Mouse (Mus musculus): ENCODE results near the gene Tex37. TPM values are rescaled to one million over a fixed set of nuclear protein-coding genes. Genes with fewer than 3 reads are reported as not detected.
A peak's percentile ranks its signal among the peaks of the same experiment; 100 is the strongest.

The Tex37 gene
- polyA plus RNA-seq (2014; fragmentation: Nextera tagmentation; extraction: Ambion mirVana): not detected in 2 replicates

GRCm38 (mm10) chr6:70918827-70919226 is at the start of gene Tex37:
Tex37 (minus strand) TSS chr6:70918927.
- H3K36me3 ChIP-seq (ENCODE audit: control insufficient read depth, insufficient read depth, low read length): no peaks in the 10 kb centered on the region
- H3K9ac ChIP-seq (ENCODE audit: low read length): no peak within 1 kb of the TSS
- H3K9me3 ChIP-seq (ENCODE audit: control insufficient read depth, low read length): no peaks in the 10 kb centered on the region
- 0 out of 2 replicates have a peak, but pooled peaks cover 2% of the 10 kb centered on the region for H3K4me1 ChIP-seq (ENCODE audit: control insufficient read depth, insufficient read depth, low read length)
- 90% methylated on average over 3 of the region's 3 CpGs for WGBS
- no peaks in the 10 kb centered on the region for H3K27me3 ChIP-seq (ENCODE audit: control insufficient read depth, insufficient read depth, low read length)
- H3K4me2 ChIP-seq (ENCODE audit: low read depth, severe bottlenecking): no peak within 1 kb of the TSS
- no peak for DNase-seq (ENCODE audit: low spot score)
- no peak within 1 kb of the TSS for H3K4me3 ChIP-seq (ENCODE audit: low read depth, low read length)
- ATAC-seq (ENCODE audit: insufficient number of reproducible peaks, low FRiP score, low TSS enrichment, low read depth): no peak
- H3K27ac ChIP-seq (replicated peaks; ENCODE audit: low read depth, low read length): no peak within 1 kb of the TSS

GRCm38 (mm10) chr6:70968291-70968690 is 49.6 kb upstream of the Tex37 start:
- ATAC-seq (ENCODE audit: insufficient number of reproducible peaks, low FRiP score, low TSS enrichment, low read depth): no peak

GRCm38 (mm10) chr6:70967422-70967821 is 48.7 kb upstream of the Tex37 start:
- DNase-seq (ENCODE audit: low spot score) (peak; percentile 40), ATAC-seq (ENCODE audit: insufficient number of reproducible peaks, low FRiP score, low TSS enrichment, low read depth) (no peak)
- H3K27ac ChIP-seq (replicated peaks; ENCODE audit: low read depth, low read length): no peak overlapping the region
- H3K9me3 ChIP-seq (ENCODE audit: control insufficient read depth, low read length): no peaks in the 10 kb centered on the region
- H3K36me3 ChIP-seq (ENCODE audit: control insufficient read depth, insufficient read depth, low read length): no peaks in the 10 kb centered on the region
- H3K4me3 ChIP-seq (ENCODE audit: low read depth, low read length): peak overlapping the region; percentile 6; the same call in 1 of the 2 replicates
- peak overlapping the region; percentile 48 for H3K4me2 ChIP-seq (ENCODE audit: low read depth, severe bottlenecking)
- H3K27me3 ChIP-seq (ENCODE audit: control insufficient read depth, insufficient read depth, low read length): peaks cover 11% of the 10 kb centered on the region
- no peaks in the 10 kb centered on the region for H3K4me1 ChIP-seq (ENCODE audit: control insufficient read depth, insufficient read depth, low read length)
- no peak overlapping the region for H3K9ac ChIP-seq (ENCODE audit: low read length)
- WGBS: 2% methylated on average over 7 of the region's 8 CpGs

More at GRCm38 (mm10) chr6:70968291-70968690, 49.6 kb upstream of the Tex37 start:
- Histone ChIP-seq H3K9me3 (ENCODE audit: control insufficient read depth, low read length) (no peaks in the 10 kb centered on the region), H3K27me3 (ENCODE audit: control insufficient read depth, insufficient read depth, low read length) (peaks cover 7% of the 10 kb centered on the region; the same call in 1 of the 2 replicates), H3K9ac (ENCODE audit: low read length) (no peak overlapping the region), H3K36me3 (ENCODE audit: control insufficient read depth, insufficient read depth, low read length) (no peaks in the 10 kb centered on the region), H3K4me3 (ENCODE audit: low read depth, low read length) (no peak overlapping the region), H3K27ac (replicated peaks; ENCODE audit: low read depth, low read length) (no peak overlapping the region), H3K4me2 (ENCODE audit: low read depth, severe bottlenecking) (no peak overlapping the region), H3K4me1 (ENCODE audit: control insufficient read depth, insufficient read depth, low read length) (no peaks in the 10 kb centered on the region)
- DNase-seq (ENCODE audit: low spot score): no peak
- 81% methylated on average over 4 of the region's 4 CpGs for WGBS

GRCm38 (mm10) chr6:70965694-70966093 is 47.0 kb upstream of the Tex37 start:
- no peak overlapping the region for H3K4me2 ChIP-seq (ENCODE audit: low read depth, severe bottlenecking)
- DNase-seq (ENCODE audit: low spot score) (no peak), ATAC-seq (ENCODE audit: insufficient number of reproducible peaks, low FRiP score, low TSS enrichment, low read depth) (no peak)
- no peak overlapping the region for H3K4me3 ChIP-seq (ENCODE audit: low read depth, low read length)
- no peaks in the 10 kb centered on the region for H3K36me3 ChIP-seq (ENCODE audit: control insufficient read depth, insufficient read depth, low read length)
- H3K9ac ChIP-seq (ENCODE audit: low read length): no peak overlapping the region
- 22% methylated on average over 7 of the region's 7 CpGs for WGBS
- no peaks in the 10 kb centered on the region for H3K9me3 ChIP-seq (ENCODE audit: control insufficient read depth, low read length)
- no peaks in the 10 kb centered on the region for H3K4me1 ChIP-seq (ENCODE audit: control insufficient read depth, insufficient read depth, low read length)
- peaks cover 11% of the 10 kb centered on the region for H3K27me3 ChIP-seq (ENCODE audit: control insufficient read depth, insufficient read depth, low read length)
- H3K27ac ChIP-seq (replicated peaks; ENCODE audit: low read depth, low read length): no peak overlapping the region

- Histone ChIP-seq H3K4me2 (ENCODE audit: low read depth, severe bottlenecking) (no peak overlapping the region), H3K36me3 (ENCODE audit: control insufficient read depth, insufficient read depth, low read length) (no peaks in the 10 kb centered on the region), H3K9ac (ENCODE audit: low read length) (no peak overlapping the region), H3K4me3 (ENCODE audit: low read depth, low read length) (no peak overlapping the region), H3K27ac (replicated peaks; ENCODE audit: low read depth, low read length) (no peak overlapping the region), H3K9me3 (ENCODE audit: control insufficient read depth, low read length) (no peaks in the 10 kb centered on the region), H3K4me1 (ENCODE audit: control insufficient read depth, insufficient read depth, low read length) (no peaks in the 10 kb centered on the region), H3K27me3 (ENCODE audit: control insufficient read depth, insufficient read depth, low read length) (peaks cover 13% of the 10 kb centered on the region)
- no peak for DNase-seq (ENCODE audit: low spot score)
- 37% methylated on average over 6 of the region's 6 CpGs for WGBS
- ATAC-seq (ENCODE audit: insufficient number of reproducible peaks, low FRiP score, low TSS enrichment, low read depth): no peak
Observed at GRCm38 (mm10) chr6:70964116-70964830, 45.5 kb upstream of the Tex37 start.

- WGBS: 11% methylated on average over 7 of the region's 7 CpGs
- H3K36me3 ChIP-seq (ENCODE audit: control insufficient read depth, insufficient read depth, low read length): no peaks in the 10 kb centered on the region
- peak overlapping the region; percentile 96; the same call in 1 of the 2 replicates for H3K4me2 ChIP-seq (ENCODE audit: low read depth, severe bottlenecking)
- ATAC-seq (ENCODE audit: insufficient number of reproducible peaks, low FRiP score, low TSS enrichment, low read depth): no peak; the same call in 1 of the 2 replicates
- peaks cover 6% of the 10 kb centered on the region; the same call in 1 of the 2 replicates for H3K4me1 ChIP-seq (ENCODE audit: control insufficient read depth, insufficient read depth, low read length)
- no peaks in the 10 kb centered on the region for H3K9me3 ChIP-seq (ENCODE audit: control insufficient read depth, low read length)
- H3K27ac ChIP-seq (replicated peaks; ENCODE audit: low read depth, low read length): no peak overlapping the region
- DNase-seq (ENCODE audit: low spot score): no peak
- H3K9ac ChIP-seq (ENCODE audit: low read length): no peak overlapping the region
- peaks cover 57% of the 10 kb centered on the region for H3K27me3 ChIP-seq (ENCODE audit: control insufficient read depth, insufficient read depth, low read length)
- peak overlapping the region; percentile 48 for H3K4me3 ChIP-seq (ENCODE audit: low read depth, low read length)
Observed at GRCm38 (mm10) chr6:70957341-70957940, 38.7 kb upstream of the Tex37 start.

GRCm38 (mm10) chr6:70956936-70957335 is 38.2 kb upstream of the Tex37 start:
- DNase-seq (ENCODE audit: low spot score) (peak; percentile 51), ATAC-seq (ENCODE audit: insufficient number of reproducible peaks, low FRiP score, low TSS enrichment, low read depth) (no peak)
- Histone ChIP-seq H3K27me3 (ENCODE audit: control insufficient read depth, insufficient read depth, low read length) (peaks cover 57% of the 10 kb centered on the region), H3K27ac (replicated peaks; ENCODE audit: low read depth, low read length) (no peak overlapping the region), H3K9me3 (ENCODE audit: control insufficient read depth, low read length) (no peaks in the 10 kb centered on the region), H3K4me1 (ENCODE audit: control insufficient read depth, insufficient read depth, low read length) (peaks cover 6% of the 10 kb centered on the region; the same call in 1 of the 2 replicates), H3K4me3 (ENCODE audit: low read depth, low read length) (peak overlapping the region; percentile 48), H3K9ac (ENCODE audit: low read length) (no peak overlapping the region), H3K36me3 (ENCODE audit: control insufficient read depth, insufficient read depth, low read length) (no peaks in the 10 kb centered on the region), H3K4me2 (ENCODE audit: low read depth, severe bottlenecking) (peak overlapping the region; percentile 96)
- WGBS: 2% methylated on average over 34 of the region's 34 CpGs

GRCm38 (mm10) chr6:70956285-70956912 is 37.7 kb upstream of the Tex37 start, which contains the start of gene Foxi3:
Foxi3 (plus strand) TSS chr6:70956531.
- H3K9ac ChIP-seq (ENCODE audit: low read length): no peak within 1 kb of the TSS
- H3K9me3 ChIP-seq (ENCODE audit: control insufficient read depth, low read length): no peaks in the 10 kb centered on the region
- ATAC-seq (ENCODE audit: insufficient number of reproducible peaks, low FRiP score, low TSS enrichment, low read depth) (peak; percentile 84), DNase-seq (ENCODE audit: low spot score) (peak; percentile 82)
- peaks cover 57% of the 10 kb centered on the region for H3K27me3 ChIP-seq (ENCODE audit: control insufficient read depth, insufficient read depth, low read length)
- H3K4me1 ChIP-seq (ENCODE audit: control insufficient read depth, insufficient read depth, low read length): peaks cover 6% of the 10 kb centered on the region; the same call in 1 of the 2 replicates
- H3K4me3 ChIP-seq (ENCODE audit: low read depth, low read length): peak within 1 kb of the TSS; percentile 48
- H3K4me2 ChIP-seq (ENCODE audit: low read depth, severe bottlenecking): peak within 1 kb of the TSS; percentile 96
- H3K36me3 ChIP-seq (ENCODE audit: control insufficient read depth, insufficient read depth, low read length): no peaks in the 10 kb centered on the region
- under 1% methylated on average over 66 of the region's 67 CpGs for WGBS
- H3K27ac ChIP-seq (replicated peaks; ENCODE audit: low read depth, low read length): no peak within 1 kb of the TSS

Measured in limb, embryonic 11.5 days (tissue).